Mouse (Mus musculus) E14TG2a.4 (cell line): Measurements from ENCODE around the gene Itpk1.

Experiments
- CTCF ChIP-seq: conservative IDR thresholded peaks from 2 replicates; pipeline ENCODE4 v1.5.1; 2014; ENCODE audit warnings: low read length
- NANOG ChIP-seq: IDR thresholded peaks from 2 replicates; pipeline ENCODE4 v1.6.1; 2014; ENCODE audit warnings: borderline replicate concordance, low read length, mixed read lengths
- POU5F1 ChIP-seq: IDR thresholded peaks from 2 replicates; pipeline ENCODE4 v1.6.1; 2014; ENCODE audit warnings: low read length, borderline replicate concordance

GRCm38 (mm10) chr12:102653003-102653402 is 51.7 kb downstream of the Itpk1 start:
- no peak for TF ChIP-seq CTCF
- no peak for TF ChIP-seq NANOG
- TF ChIP-seq POU5F1: no peak
